Mouse (Mus musculus) thymus, adult 18-20 months (tissue): ENCODE measurements at regions not wholly inside any gene's neighbourhood (a gene's known extent, or its start where the extent isn't known, plus 50 kb on each side); places are given as distances from the start of the nearest gene placed in this dataset.

Source experiments
- DNase-seq, 2 experiments: peaks; one replicate each; pipeline ENCODE4 v3.0.0; 2022; ENCODE audit warnings: mixed read lengths in 2 of 2

DNA sequence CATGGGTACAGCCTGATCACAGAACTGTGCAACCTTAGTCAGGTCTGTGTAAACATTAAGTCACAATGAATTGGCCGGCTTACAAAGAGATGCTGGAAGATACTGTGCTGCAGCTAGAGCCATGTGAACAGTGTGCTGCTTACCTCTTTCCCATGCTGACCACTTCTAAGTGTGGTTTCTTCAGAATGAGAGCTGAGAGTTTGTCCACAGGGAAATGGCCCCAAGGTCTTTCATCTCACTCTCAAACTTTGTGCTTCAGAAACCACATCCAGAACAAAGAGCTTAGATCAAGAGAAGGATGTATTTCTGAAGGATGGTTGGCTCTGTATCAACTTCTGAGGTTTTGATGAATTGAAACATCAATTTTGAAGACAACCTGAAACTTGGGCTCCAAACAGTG lies 165.7 kb downstream of the Lrrc3b start:
- DNase-seq: no peak

DNA sequence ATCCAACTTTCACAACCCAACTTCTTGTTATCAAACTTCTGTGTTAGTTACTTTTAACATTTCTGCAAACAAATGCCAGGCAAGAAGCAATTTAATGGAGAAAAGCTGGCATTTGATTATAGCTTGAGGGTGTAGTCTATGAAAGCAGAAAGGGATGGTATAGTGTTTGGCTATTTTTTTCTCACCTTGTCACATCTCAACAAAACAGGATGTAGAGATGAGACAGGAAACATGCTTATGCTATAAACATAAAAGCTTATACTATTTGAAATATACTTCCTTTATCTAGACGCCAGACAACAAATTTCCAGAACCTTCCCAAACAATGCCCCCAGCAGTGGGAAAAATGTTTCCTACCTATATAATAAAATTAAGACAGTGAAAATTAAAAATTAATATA lies 166.4 kb downstream of the Lrrc3b start:
- DNase-seq: no peak

DNA sequence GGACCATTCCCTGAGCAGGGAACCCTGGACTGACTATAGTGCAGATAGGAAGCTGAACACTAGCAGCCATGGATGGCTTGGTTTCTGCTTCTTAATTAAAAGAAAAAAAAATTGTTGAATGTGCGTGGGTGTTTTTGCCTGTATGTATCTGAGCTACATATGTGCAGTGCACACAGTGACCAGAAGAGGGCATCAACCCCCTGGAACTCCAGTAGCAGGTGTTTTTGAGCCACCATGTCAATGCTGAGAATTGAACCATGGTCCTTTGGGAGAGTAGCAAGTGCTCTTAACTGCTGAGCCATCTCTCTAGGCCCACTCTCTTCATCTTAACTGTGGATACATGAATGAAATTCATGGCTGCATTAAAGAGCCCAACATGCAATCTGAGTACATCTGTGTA lies 172.5 kb downstream of the Lrrc3b start:
- peak in 1 of 2 experiments; percentile 22 for DNase-seq

DNA sequence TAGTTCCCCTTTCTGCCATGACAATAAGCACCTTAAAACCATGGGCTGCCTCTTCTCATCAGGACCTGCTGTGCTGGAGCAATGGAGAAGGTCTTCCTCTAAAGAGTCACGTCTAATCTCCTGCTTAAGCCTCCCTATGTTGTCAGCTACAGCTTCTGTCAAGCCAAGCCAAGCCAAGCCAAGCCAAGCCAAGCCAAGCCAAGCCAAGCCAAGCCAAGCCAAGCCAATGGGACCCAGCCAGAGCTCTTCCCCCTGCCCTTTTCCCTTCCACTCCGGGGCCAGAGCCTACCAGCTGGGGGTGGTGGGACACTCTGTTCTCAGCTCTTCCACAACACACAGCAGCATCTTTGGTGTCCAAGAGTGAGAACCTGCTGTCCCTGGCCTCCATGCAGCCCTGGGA lies 175.8 kb downstream of the Lrrc3b start:
- DNase-seq: no peak

DNA sequence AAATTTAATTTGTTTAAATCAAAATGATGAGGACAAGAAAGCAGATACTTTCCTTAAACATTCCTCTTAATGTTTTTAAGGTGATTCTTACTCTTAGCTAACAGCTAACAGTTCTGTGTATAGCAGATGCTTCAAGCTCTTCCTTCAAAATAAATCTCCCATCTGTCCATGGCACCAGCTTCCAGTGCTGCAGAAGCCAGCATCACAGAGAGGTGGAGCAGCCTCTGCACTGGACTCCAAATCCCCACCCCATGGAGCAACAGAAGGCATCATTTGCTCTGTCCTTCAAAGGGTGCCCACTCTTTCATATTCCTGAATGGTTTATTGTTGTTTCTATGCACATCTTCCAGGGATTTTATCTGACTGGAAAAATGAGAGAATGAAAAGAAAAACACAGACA lies 183.1 kb downstream of the Lrrc3b start:
- DNase-seq: no peak

DNA sequence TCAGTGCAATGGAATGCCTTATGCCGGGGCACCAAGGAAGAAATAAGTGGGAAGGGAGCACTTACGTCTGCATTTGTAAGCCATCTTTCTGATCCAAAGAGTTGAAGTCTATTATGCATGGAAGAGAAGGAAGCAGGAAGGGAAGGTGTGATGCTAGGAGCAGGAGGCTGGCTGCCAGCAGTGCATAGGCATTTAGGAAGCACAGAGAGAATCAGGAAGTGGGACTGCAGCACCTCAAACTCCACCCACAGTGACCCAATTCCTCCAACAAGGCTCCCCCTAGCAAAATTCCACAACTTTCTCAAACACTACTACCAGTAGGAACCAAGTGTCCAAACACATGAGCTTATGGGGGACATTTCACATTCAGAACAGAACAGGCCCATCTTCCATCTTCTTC lies 233.2 kb downstream of the Lrrc3b start:
- no peak for DNase-seq

DNA sequence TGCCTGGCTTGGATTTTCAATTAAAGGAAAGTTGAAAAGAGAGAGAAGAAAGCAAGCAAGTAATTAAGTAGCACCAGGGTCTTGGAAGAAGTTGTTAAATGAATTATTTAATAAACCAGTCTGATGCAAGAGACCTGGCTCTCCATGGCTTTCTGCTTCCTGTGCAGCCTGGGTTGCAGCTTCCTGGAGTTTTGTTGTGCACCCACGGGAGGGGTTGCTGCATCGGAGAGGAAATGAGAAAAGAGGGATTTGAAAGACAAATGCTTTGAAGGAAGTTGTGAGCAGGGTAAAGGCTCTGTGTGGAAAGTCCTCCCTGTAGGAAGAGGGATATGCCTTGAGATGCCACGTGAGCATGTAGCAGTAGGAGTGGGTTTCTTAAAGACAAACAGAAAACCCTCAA lies 234.5 kb downstream of the Lrrc3b start:
- no peak for DNase-seq
